Mouse (Mus musculus): ENCODE measurements at regions not wholly inside any gene's neighbourhood (a gene's known extent, or its start where the extent isn't known, plus 50 kb on each side); places are given as distances from the start of the nearest gene placed in this dataset.
A peak's percentile ranks its signal among the peaks of the same experiment; 100 is the strongest.

GRCm38 (mm10) chr6:148719062-148719461, 112.2 kb downstream of the Ipo8 start:
- DNase-seq (ENCODE audit: low read depth, low spot score) = no peak

GRCm38 (mm10) chr6:148710406-148710805, 120.9 kb downstream of the Ipo8 start:
- no peak for DNase-seq (ENCODE audit: low read depth, low spot score)

- no peak for DNase-seq (ENCODE audit: low read depth, low spot score)
Measured at GRCm38 (mm10) chr6:148708389-148708788, 122.9 kb downstream of the Ipo8 start.

GRCm38 (mm10) chr6:148705711-148706110, 125.6 kb downstream of the Ipo8 start:
- DNase-seq (ENCODE audit: low read depth, low spot score) = peak; percentile 53

GRCm38 (mm10) chr6:148693329-148693728, 137.9 kb downstream of the Ipo8 start:
- DNase-seq (ENCODE audit: low read depth, low spot score) = peak; percentile 23

- peak; percentile 48 for DNase-seq (ENCODE audit: low read depth, low spot score)
Measured at GRCm38 (mm10) chr6:148687770-148688169, 143.5 kb downstream of the Ipo8 start.

- no peak for DNase-seq (ENCODE audit: low read depth, low spot score)
Measured at GRCm38 (mm10) chr6:148660152-148660551, 171.1 kb downstream of the Ipo8 start.

GRCm38 (mm10) chr6:148653216-148653615, 178.1 kb downstream of the Ipo8 start:
- no peak for DNase-seq (ENCODE audit: low read depth, low spot score)

GRCm38 (mm10) chr6:148652434-148652833, 178.8 kb downstream of the Ipo8 start:
- DNase-seq (ENCODE audit: low read depth, low spot score) = no peak

- no peak for DNase-seq (ENCODE audit: low read depth, low spot score)
Measured at GRCm38 (mm10) chr6:148647423-148648390, 183.6 kb downstream of the Ipo8 start.

GRCm38 (mm10) chr6:148640595-148640994, 190.7 kb downstream of the Ipo8 start:
- no peak for DNase-seq (ENCODE audit: low read depth, low spot score)

- no peak for DNase-seq (ENCODE audit: low read depth, low spot score)
Measured at GRCm38 (mm10) chr6:148634148-148634547, 190.0 kb upstream of the Tmtc1 start.

GRCm38 (mm10) chr6:148627090-148627605, 183.0 kb upstream of the Tmtc1 start:
- DNase-seq (ENCODE audit: low read depth, low spot score) = no peak

GRCm38 (mm10) chr6:148623119-148623770, 179.1 kb upstream of the Tmtc1 start:
- no peak for DNase-seq (ENCODE audit: low read depth, low spot score)

GRCm38 (mm10) chr6:148620034-148620433, 175.8 kb upstream of the Tmtc1 start:
- DNase-seq (ENCODE audit: low read depth, low spot score) = no peak

GRCm38 (mm10) chr6:148615931-148616330, 171.7 kb upstream of the Tmtc1 start:
- DNase-seq (ENCODE audit: low read depth, low spot score) = no peak

GRCm38 (mm10) chr6:148615442-148615841, 171.3 kb upstream of the Tmtc1 start:
- no peak for DNase-seq (ENCODE audit: low read depth, low spot score)

- no peak for DNase-seq (ENCODE audit: low read depth, low spot score)
Measured at GRCm38 (mm10) chr6:148608881-148609280, 164.7 kb upstream of the Tmtc1 start.

GRCm38 (mm10) chr6:148605226-148605625, 161.0 kb upstream of the Tmtc1 start:
- no peak for DNase-seq (ENCODE audit: low read depth, low spot score)

GRCm38 (mm10) chr6:148604790-148605189, 160.6 kb upstream of the Tmtc1 start:
- DNase-seq (ENCODE audit: low read depth, low spot score) = no peak

GRCm38 (mm10) chr6:148603878-148604277, 159.7 kb upstream of the Tmtc1 start:
- DNase-seq (ENCODE audit: low read depth, low spot score) = no peak

- DNase-seq (ENCODE audit: low read depth, low spot score) = no peak
Measured at GRCm38 (mm10) chr6:148603460-148603859, 159.3 kb upstream of the Tmtc1 start.

Data from forelimb bud, embryonic 11.5 days (tissue).